Mouse (Mus musculus) heart, embryonic 10.5 days (tissue): ENCODE results near the gene Mpdu1. TPM values are rescaled to one million over a fixed set of nuclear protein-coding genes. Genes with fewer than 3 reads are reported as not detected.
"Not testable (repeated sequence)": the region's sequence is repeated elsewhere in the genome, so short reads cannot be mapped to it uniquely, and the experiment has no call there.

Experiments used
- DNase-seq: peaks from one replicate; pipeline ENCODE4 v3.0.0-alpha.2; 2017; ENCODE audit warnings: low spot score
- H3K27ac ChIP-seq: fragments of 300-500 bp; sonication (generic); 2 replicates; pipeline ENCODE4 v1.5.1; 2016; ENCODE audit warnings: mild to moderate bottlenecking
- H3K27me3 ChIP-seq: fragments of 300-500 bp; sonication (generic); 2 replicates; pipeline ENCODE4 v1.6.1; 2016; ENCODE audit warnings: mild to moderate bottlenecking; ENCODE audit not compliant: poor library complexity, insufficient read depth, severe bottlenecking
- H3K36me3 ChIP-seq: fragments of 300-500 bp; sonication (generic); 2 replicates; pipeline ENCODE4 v1.6.1; 2016; ENCODE audit warnings: mild to moderate bottlenecking, moderate library complexity
- H3K4me1 ChIP-seq: fragments of 300-500 bp; sonication (generic); 2 replicates; pipeline ENCODE4 v1.6.1; 2016; ENCODE audit warnings: mild to moderate bottlenecking
- H3K4me3 ChIP-seq: fragments of 300-500 bp; sonication (generic); 2 replicates; pipeline ENCODE4 v1.5.1; 2016; ENCODE audit warnings: mild to moderate bottlenecking, moderate library complexity
- H3K9me3 ChIP-seq: fragments of 300-500 bp; sonication (generic); 2 replicates; pipeline ENCODE4 v1.6.1; 2016; ENCODE audit warnings: mild to moderate bottlenecking, moderate library complexity
- WGBS: fragments of 180-500 bp; shearing (Covaris S2); methylation state at CpG from one replicate; pipeline ENCODE4 v1.1.7; 2016; 5-methylcytosine and 5-hydroxymethylcytosine counted together
- polyA plus RNA-seq: library from polyadenylated mRNA; unstranded; fragments of >200 nt; fragmentation: Nextera tagmentation; extraction: Ambion mirVana; gene quantifications from 2 replicates; pipeline ENCODE4 v1.2.1, GENCODE M21; 2016

Mpdu1 gene
- polyA plus RNA-seq, 1 experiment from 2014 or later: 63.7 TPM

DNA sequence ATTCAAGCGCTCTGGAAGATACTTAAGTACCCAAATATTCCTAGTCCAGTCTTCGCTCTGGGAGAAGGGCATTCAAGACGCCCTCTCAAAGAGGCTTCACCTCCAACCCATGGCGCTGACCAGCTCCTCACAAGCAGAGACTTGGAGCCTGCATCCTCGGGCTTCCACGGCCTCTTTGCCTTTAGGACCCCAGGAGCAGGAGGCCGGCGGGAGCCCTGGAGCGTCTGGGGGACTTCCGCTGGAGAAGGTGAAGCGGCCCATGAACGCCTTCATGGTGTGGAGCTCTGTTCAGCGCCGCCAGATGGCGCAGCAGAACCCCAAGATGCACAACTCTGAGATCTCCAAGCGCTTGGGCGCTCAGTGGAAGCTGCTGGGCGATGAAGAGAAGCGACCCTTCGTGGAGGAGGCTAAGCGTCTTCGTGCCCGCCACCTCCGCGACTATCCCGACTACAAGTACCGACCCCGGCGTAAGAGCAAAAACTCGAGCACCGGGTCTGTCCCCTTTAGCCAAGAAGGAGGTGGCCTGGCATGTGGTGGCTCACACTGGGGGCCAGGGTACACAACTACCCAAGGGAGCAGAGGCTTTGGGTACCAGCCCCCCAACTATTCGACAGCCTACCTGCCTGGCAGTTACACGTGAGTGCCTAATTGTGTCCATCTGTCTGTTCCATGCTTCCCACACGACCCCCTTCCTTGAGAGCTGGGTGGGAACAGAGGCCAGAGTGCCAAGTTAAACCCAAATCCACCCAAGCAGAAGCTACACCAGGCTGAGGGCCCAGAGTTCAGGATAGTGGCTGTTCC is 7.0 kb downstream of the Mpdu1 start, which contains the start of gene Sox15:
Gene Sox15, plus strand, starts transcription at position 51 of the 801 bp plus-strand sequence.
- Histone ChIP-seq H3K9me3 (no peaks in the 10 kb centered on the region), H3K27me3 (no peaks in the 10 kb centered on the region), H3K4me3 (peak within 1 kb of the TSS; percentile 13; the same call in 1 of the 2 replicates), H3K36me3 (peaks cover 78% of the 10 kb centered on the region), H3K4me1 (peaks cover 38% of the 10 kb centered on the region), H3K27ac (peak within 1 kb of the TSS; percentile 59)
- peak; percentile 89 for DNase-seq
- 24% methylated on average over 34 of the region's 34 CpGs for WGBS

DNA sequence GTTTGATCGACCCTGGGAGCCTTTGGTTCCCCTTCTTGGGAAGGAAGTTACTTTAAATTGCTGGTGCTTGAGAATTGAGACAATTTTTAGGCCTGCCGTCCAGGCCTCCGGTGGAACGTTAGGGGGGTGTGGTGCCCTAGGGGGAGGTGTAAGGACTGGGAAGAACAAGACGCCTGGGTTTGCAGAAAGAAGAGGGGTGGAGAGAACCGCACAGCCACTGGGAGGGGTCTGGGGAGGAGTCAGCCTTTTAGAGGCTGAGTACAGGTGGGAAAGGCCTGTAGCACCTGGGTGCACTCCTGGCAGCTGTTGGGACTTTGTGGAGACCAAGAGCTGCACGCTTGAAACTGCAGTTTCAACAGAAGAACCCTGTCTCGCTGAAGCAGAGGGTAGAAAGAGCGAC is 7.7 kb downstream of the Mpdu1 start:
- H3K4me1 ChIP-seq: peaks cover 38% of the 10 kb centered on the region
- DNase-seq: no peak
- H3K27me3 ChIP-seq: no peaks in the 10 kb centered on the region
- H3K4me3 ChIP-seq: peak overlapping the region; percentile 13; the same call in 1 of the 2 replicates
- WGBS: 39% methylated on average over 9 of the region's 9 CpGs
- H3K27ac ChIP-seq: peak overlapping the region; percentile 59
- peaks cover 85% of the 10 kb centered on the region for H3K36me3 ChIP-seq
- H3K9me3 ChIP-seq: no peaks in the 10 kb centered on the region

DNA sequence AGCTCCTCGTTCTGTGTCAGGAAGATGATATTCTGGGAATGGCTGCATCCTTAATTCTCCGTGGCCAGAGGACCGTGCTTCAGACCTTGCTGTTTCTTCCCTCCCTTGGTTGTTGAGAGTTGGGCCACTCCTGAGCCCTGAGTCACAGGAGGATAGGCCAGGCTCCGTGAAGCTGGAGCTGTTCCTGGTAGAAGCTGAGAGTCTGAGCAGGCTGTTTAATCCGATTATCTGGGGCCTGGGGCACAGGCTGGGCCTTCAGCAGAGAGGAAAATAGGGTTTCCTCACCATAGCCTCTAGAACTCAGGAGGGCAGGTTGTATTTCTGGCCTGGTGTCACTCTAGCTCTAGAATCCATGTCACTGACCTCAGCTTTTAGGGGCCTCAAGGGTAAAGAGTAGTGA is 9.0 kb downstream of the Mpdu1 start:
- Histone ChIP-seq H3K9me3 (no peaks in the 10 kb centered on the region), H3K27me3 (no peaks in the 10 kb centered on the region), H3K36me3 (peaks cover 87% of the 10 kb centered on the region), H3K4me1 (peaks cover 35% of the 10 kb centered on the region), H3K4me3 (no peak overlapping the region), H3K27ac (no peak overlapping the region)
- WGBS: 68% methylated on average over 5 of the region's 5 CpGs
- no peak for DNase-seq

DNA sequence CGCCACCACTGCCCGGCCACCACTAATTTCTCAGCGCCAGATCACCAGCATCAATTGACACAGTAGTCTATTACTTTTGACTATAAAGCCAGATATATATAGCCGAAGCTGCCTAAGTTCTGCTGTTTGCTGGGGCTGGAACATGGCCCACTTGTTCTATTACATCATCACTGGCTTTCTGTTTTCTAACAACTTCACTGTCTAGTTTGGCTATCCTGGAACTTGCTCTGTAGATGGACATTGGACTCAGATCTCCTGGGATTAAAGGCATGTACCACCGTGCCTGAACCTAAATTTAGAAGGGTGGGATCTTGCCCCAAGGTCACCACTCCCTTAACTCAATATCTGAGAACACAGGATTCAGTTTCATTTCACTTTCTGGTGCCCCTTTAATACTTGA is 16.6 kb downstream of the Mpdu1 start:
- no peaks in the 10 kb centered on the region for H3K27me3 ChIP-seq
- no peak overlapping the region for H3K4me3 ChIP-seq
- DNase-seq: no peak
- H3K36me3 ChIP-seq: peaks cover 97% of the 10 kb centered on the region
- WGBS: 88% methylated on average over 5 of the region's 5 CpGs
- H3K9me3 ChIP-seq: no peaks in the 10 kb centered on the region
- H3K27ac ChIP-seq: no peak overlapping the region
- H3K4me1 ChIP-seq: no peaks in the 10 kb centered on the region

DNA sequence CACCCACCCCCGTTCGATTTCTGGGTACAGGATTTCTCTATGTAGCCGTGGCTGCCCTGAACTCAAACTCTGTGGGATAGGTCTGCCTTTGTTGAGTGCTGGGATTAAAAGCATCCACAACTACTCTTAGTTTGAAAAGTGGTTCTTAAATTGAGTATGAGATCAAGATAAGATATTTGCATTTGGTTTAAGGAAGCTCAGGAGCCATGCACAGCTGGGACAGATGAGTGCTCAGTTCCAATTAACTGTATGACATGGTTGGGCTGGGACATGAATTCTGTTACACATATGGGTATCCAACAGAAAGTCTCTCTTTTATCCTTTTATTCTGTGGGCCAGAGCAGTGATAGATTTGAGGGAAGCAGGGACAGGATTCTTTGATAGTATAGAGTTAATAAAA is 27.0 kb downstream of the Mpdu1 start:
- Histone ChIP-seq H3K9me3 (no peaks in the 10 kb centered on the region), H3K27ac (no peak overlapping the region), H3K36me3 (peaks cover 33% of the 10 kb centered on the region), H3K27me3 (no peaks in the 10 kb centered on the region), H3K4me3 (no peak overlapping the region), H3K4me1 (peaks cover 29% of the 10 kb centered on the region)
- no peak for DNase-seq
- 89% methylated on average over 3 of the region's 3 CpGs for WGBS

DNA sequence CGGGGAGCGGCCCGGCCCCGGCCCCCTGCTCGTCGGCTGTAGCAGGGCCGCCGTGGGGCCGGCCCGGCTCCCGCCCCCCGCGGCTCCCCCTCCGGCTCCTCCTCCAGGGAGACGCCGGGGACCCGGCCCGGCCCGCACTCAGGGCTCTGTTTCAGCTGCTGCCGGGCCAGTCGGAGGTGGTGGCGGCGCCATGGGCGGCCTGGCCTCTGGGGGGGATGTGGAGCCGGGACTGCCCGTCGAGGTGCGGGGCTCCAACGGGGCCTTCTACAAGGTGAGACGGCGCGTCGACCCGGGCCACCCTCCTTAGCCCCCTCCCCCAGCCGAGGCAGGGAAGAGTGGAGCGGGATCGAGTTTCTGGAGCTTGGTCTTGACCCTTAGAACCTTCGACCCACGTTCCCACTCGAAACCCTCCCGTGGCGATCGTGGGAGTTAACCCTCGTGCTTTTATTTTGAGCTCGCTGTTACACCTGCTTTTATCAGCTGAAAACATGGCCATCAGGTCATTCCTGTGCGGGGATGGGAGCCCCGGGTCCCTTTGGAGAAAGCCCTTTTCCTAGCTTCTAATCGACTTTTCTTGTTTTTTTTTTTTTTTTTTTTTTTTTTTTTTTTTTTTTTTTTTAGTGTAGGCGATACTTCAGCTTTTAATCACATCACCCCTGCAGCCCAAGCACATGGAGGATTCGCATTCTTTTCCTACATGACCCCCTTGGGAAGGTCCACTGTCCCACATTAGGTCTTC is 29.1 kb downstream of the Mpdu1 start:
- peak overlapping the region; percentile 98 for H3K27ac ChIP-seq
- H3K4me1 ChIP-seq: peaks cover 29% of the 10 kb centered on the region
- WGBS: 1% methylated on average over 50 of the region's 50 CpGs
- H3K36me3 ChIP-seq: peaks cover 15% of the 10 kb centered on the region
- H3K9me3 ChIP-seq: no peaks in the 10 kb centered on the region
- DNase-seq: peak; percentile 89
- H3K27me3 ChIP-seq: no peaks in the 10 kb centered on the region
- peak overlapping the region; percentile 99 for H3K4me3 ChIP-seq

DNA sequence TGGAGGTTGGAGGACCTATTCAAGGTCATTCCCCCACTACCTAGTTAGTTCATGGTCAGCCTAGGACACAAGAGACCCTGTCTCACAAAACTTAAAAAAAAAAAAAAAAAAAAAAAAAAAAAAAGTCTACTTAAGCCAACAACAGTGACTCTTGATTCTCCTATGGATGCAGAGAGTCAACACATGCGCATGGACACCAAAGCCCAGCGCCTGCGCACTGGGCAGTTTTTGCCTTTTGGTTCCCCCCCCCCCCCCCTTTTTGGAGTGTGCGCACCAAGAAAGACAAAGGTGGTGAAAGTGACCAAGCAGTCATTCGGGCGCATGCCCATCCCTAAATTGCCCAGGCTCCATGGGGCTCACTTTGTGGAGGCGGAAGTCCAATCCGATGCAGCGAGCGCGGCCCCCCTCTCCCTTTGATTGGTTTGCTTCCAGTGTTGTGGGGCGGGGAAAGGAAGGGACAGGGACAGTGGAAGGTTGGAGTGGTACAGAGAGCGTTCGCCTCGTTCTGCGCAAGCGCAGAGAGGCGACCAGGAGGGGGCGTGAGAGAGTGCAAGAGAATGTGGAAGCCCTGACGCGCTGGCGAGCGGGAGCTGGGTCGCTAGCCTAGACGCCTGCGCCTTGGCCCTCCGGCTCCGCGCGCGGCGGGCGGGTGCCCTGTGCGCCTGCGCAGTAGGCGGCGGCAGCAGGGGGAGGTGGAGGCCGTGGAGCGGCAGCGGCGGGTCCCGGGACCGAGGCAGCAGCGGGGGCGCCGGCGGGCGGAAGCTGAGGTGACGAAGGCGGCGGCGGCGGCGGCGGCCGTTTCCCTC is 30.0 kb downstream of the Mpdu1 start, which contains the start of gene Fxr2:
Gene Fxr2, plus strand, starts transcription at position 707 of the 806 bp plus-strand sequence.
- H3K36me3 ChIP-seq: peaks cover 10% of the 10 kb centered on the region
- no peaks in the 10 kb centered on the region for H3K9me3 ChIP-seq
- WGBS: under 1% methylated on average over 55 of the region's 56 CpGs
- peak within 1 kb of the TSS; percentile 99 for H3K4me3 ChIP-seq
- DNase-seq: peak; percentile 100
- peak within 1 kb of the TSS; percentile 98 for H3K27ac ChIP-seq
- H3K4me1 ChIP-seq: peaks cover 29% of the 10 kb centered on the region
- H3K27me3 ChIP-seq: no peaks in the 10 kb centered on the region

DNA sequence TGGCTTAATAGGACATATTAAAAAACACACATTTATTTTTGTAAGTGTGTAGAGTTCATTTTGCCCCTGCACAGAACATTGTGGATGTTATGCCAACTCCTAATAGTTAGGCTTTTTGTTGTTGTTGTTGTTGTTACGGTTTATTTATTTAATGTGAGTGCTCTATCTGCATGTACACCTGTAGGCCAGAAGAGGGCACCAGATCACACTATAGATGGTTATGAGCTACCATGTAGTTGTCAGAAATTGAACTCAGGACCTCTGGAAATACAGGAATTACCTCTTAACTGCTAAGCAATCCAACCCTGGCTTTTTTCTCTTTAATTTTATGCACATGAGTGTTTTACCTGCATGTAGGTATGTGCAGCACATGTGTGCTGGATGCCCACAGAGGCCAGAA is 32.6 kb downstream of the Mpdu1 start:
- DNase-seq: no peak
- Histone ChIP-seq H3K36me3 (no peaks in the 10 kb centered on the region), H3K4me3 (no peak overlapping the region), H3K9me3 (no peaks in the 10 kb centered on the region), H3K27me3 (no peaks in the 10 kb centered on the region), H3K4me1 (peaks cover 16% of the 10 kb centered on the region), H3K27ac (no peak overlapping the region)
- WGBS: 69% methylated on average over 1 of the region's 1 CpGs

DNA sequence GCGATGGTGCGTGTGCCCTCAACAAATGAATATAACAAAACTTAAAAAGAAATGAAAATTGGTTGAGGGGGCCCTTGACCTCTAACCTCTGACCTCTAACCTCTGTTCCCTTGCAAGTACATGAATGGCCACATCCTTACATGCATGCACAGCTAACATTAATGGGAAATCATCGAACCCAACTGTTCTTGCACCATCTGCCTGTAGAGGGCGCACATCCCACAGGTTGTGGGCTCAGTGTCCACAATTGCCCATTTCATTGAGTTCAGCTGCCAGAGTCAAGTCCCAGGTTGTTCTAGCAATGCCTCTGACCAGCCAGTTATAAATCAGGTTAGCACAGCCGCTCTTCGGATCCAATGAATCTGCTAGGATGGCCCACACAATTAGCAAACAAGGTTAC is 34.2 kb downstream of the Mpdu1 start:
- Histone ChIP-seq H3K9me3 (no peaks in the 10 kb centered on the region), H3K27ac (no peak overlapping the region), H3K4me1 (0 out of 2 replicates have a peak, but pooled peaks cover 4% of the 10 kb centered on the region), H3K4me3 (no peak overlapping the region), H3K27me3 (no peaks in the 10 kb centered on the region), H3K36me3 (no peaks in the 10 kb centered on the region)
- DNase-seq: peak; percentile 92
- WGBS: 36% methylated on average over 6 of the region's 6 CpGs

DNA sequence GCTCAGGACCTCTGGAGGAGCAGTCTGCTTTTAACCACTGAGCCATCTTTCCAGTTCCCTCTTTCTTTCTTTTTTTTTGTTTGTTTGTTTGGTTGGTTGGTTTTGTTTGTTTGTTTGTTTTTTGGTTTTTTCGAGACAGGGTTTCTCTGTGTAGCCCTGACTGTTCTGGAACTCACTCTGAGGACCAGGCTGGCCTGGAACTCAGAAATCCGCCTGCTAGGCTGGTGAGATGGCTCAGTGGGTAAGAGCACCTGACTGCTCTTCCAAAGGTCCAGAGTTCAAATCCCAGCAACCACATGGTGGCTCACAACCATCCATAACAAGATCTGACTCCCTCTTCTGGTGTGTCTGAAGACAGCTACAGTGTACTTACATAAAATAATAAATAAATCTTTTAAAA is 38.1 kb downstream of the Mpdu1 start:
- H3K4me1 ChIP-seq: peaks cover 22% of the 10 kb centered on the region
- not testable (repeated sequence) for H3K27ac ChIP-seq, H3K27me3 ChIP-seq, H3K4me3 ChIP-seq, H3K9me3 ChIP-seq, DNase-seq, H3K36me3 ChIP-seq
- WGBS: 85% methylated on average over 2 of the region's 2 CpGs

DNA sequence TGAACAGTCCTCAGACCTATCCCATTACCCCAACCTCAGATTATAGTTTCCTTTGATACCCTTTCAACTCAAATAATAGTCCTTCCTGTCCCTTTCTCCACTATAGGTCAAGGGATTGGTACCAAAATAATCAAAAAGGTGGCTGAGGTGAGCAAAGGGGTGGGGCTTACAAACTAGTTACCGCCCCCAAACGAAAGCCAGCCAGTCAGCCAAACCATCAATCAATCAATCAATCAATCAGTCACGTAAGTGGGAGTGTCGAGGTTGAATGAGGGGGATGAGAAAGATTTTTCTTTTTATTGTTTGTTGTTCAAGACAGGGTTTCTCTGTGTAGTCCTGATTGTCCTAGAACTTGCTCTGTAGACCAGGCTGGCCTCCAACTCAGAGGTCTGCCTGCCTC is 39.4 kb downstream of the Mpdu1 start:
- DNase-seq: no peak
- 56% methylated on average over 4 of the region's 4 CpGs for WGBS
- no peaks in the 10 kb centered on the region for H3K36me3 ChIP-seq
- peaks cover 26% of the 10 kb centered on the region for H3K4me1 ChIP-seq
- H3K4me3 ChIP-seq: peak overlapping the region; percentile 74; the same call in 1 of the 2 replicates
- no peaks in the 10 kb centered on the region for H3K9me3 ChIP-seq
- H3K27ac ChIP-seq: 0 out of 2 replicates have a peak overlapping the region, but pooled peaks have one; percentile 93
- no peaks in the 10 kb centered on the region for H3K27me3 ChIP-seq

DNA sequence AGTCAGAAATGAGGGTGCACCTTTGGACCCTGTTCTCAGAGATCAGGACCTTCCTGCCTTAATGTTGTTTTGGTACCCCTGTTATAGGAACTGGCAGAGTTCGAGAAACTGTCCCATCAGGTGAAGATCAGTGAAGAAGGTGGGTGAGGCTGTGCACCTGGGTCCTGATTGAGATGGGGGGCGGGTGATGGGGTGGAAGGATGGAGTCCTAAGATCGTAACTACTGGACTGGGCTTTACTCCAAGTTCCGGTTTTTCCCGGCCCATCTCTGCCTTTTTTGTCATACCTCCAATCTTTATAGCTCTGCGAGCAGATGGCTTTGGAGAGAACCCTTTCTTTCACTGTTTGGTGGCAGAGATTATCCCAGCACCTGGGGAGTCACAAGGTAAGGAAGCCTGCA is 40.0 kb downstream of the Mpdu1 start:
- no peak for DNase-seq
- Histone ChIP-seq H3K9me3 (no peaks in the 10 kb centered on the region), H3K36me3 (no peaks in the 10 kb centered on the region), H3K4me1 (peaks cover 31% of the 10 kb centered on the region), H3K27ac (peak overlapping the region; percentile 93), H3K27me3 (peaks cover 3% of the 10 kb centered on the region; the same call in 1 of the 2 replicates), H3K4me3 (peak overlapping the region; percentile 74)
- 39% methylated on average over 6 of the region's 6 CpGs for WGBS
